Mouse (Mus musculus) G1E (cell line): ENCODE results near the gene Arfgap2.

Experiments used
- CTCF ChIP-seq: IDR thresholded peaks from 2 replicates; pipeline ENCODE4 v1.5.1; 2012; ENCODE audit warnings: low read depth, low read length, inconsistent platforms, mixed read lengths
- GATA1 ChIP-seq: IDR thresholded peaks from 2 replicates; pipeline ENCODE4 v1.6.1; 2012; ENCODE audit warnings: borderline replicate concordance, low read length, inconsistent platforms, mixed read lengths
- GATA2 ChIP-seq: IDR thresholded peaks from 2 replicates; pipeline ENCODE4 v1.6.1; 2012; ENCODE audit warnings: low read depth, low read length, inconsistent platforms, borderline replicate concordance
- POLR2AphosphoS5 ChIP-seq: IDR thresholded peaks from 2 replicates; pipeline ENCODE4 v1.6.1; 2012; ENCODE audit warnings: low read depth, low read length, inconsistent platforms; ENCODE audit not compliant: insufficient replicate concordance
- TAL1 ChIP-seq: conservative IDR thresholded peaks from 2 replicates; pipeline ENCODE4 v1.6.1; 2012; ENCODE audit warnings: low read depth, low read length, inconsistent platforms, mixed read lengths

GRCm38 (mm10) chr2:91243416-91243815, 21.4 kb upstream of the Arfgap2 start:
- no peak for TF ChIP-seq CTCF
- no peak for TF ChIP-seq GATA1
- no peak for TF ChIP-seq TAL1
- no peak for TF ChIP-seq POLR2AphosphoS5
- no peak for TF ChIP-seq GATA2
